Mouse (Mus musculus) cerebellum, adult 2 months (tissue): ENCODE measurements around the gene Erap1. TPM values are rescaled to one million over a fixed set of nuclear protein-coding genes. Genes with fewer than 3 reads are reported as not detected.
"Not testable (repeated sequence)": the region's sequence is repeated elsewhere in the genome, so short reads cannot be mapped to it uniquely, and the experiment has no call there.

ENCODE experiments used
- DNase-seq, 2 experiments: peaks; one replicate each; pipeline ENCODE4 v3.0.0; 2021
- H3K27ac ChIP-seq: fragments of 200-500 bp; 2 replicates; pipeline ENCODE4 v1.5.1; 2012; ENCODE audit warnings: low read length, control low read depth, inconsistent platforms; ENCODE audit not compliant: insufficient read depth
- H3K27me3 ChIP-seq: fragments of 200-500 bp; 2 replicates; pipeline ENCODE4 v1.6.1; 2012; ENCODE audit warnings: inconsistent platforms, mild to moderate bottlenecking, low read length, moderate library complexity; ENCODE audit not compliant: control insufficient read depth, insufficient read depth
- H3K4me1 ChIP-seq: fragments of 200-500 bp; 2 replicates; pipeline ENCODE4 v1.6.1; 2011; ENCODE audit warnings: low read length; ENCODE audit not compliant: control insufficient read depth, insufficient read depth
- H3K4me3 ChIP-seq: fragments of 200-500 bp; replicated peaks from 2 replicates; pipeline ENCODE3; 2011; ENCODE audit warnings: mild to moderate bottlenecking, low read depth, low read length, control low read depth; ENCODE audit not compliant: insufficient read depth
- CTCF ChIP-seq: fragments of 200-500 bp; IDR thresholded peaks from 2 replicates; pipeline ENCODE4 v1.5.1; 2011; ENCODE audit warnings: low read depth, mild to moderate bottlenecking, control low read depth, low read length, moderate library complexity, borderline replicate concordance; ENCODE audit not compliant: insufficient read depth
- POLR2A ChIP-seq: fragments of 200-500 bp; IDR thresholded peaks from 2 replicates; pipeline ENCODE4 v1.6.1; 2011; ENCODE audit warnings: low read length, control low read depth, borderline replicate concordance; ENCODE audit not compliant: insufficient read depth
- WGBS: fragments of 180-500 bp; shearing (Covaris S2); methylation state at CpG from one replicate; pipeline ENCODE4 v1.1.7; 2018; 5-methylcytosine and 5-hydroxymethylcytosine counted together
- polyA plus RNA-seq: library from polyadenylated mRNA; depleted of rRNA; stranded (reverse); fragments of >200 nt; gene quantifications from 2 replicates; pipeline ENCODE4 v1.2.3, GENCODE M21; 2012; rRNA removed

The Erap1 gene
- polyA plus RNA-seq, 1 experiment, result 6.7 TPM

- 0 out of 2 replicates have a peak, but pooled peaks have one; percentile 12 for TF ChIP-seq POLR2A
- TF ChIP-seq CTCF, result no peak
- DNase-seq, result peak; percentile 88
- Histone ChIP-seq H3K27ac (peak overlapping the region; percentile 81), H3K4me1 (no peaks in the 10 kb centered on the region), H3K27me3 (no peaks in the 10 kb centered on the region), H3K4me3 (peak overlapping the region; percentile 94)
- under 1% methylated on average over 46 of the region's 49 CpGs for WGBS
Measured at GRCm38 (mm10) chr13:74639712-74640522, 549 bp downstream of the Erap1 start.

- not testable (repeated sequence) for H3K4me1 ChIP-seq, DNase-seq, H3K27ac ChIP-seq, H3K27me3 ChIP-seq
- H3K4me3 ChIP-seq, result peak overlapping the region; percentile 94
- WGBS, result 46% methylated on average over 3 of the region's 3 CpGs
Measured at GRCm38 (mm10) chr13:74640523-74640920, 1.2 kb downstream of the Erap1 start.

GRCm38 (mm10) chr13:74695497-74696193 lies 56.3 kb downstream of the Erap1 start:
- no peaks in the 10 kb centered on the region for H3K27me3 ChIP-seq
- no peak overlapping the region for H3K4me3 ChIP-seq
- DNase-seq, result no peak
- TF ChIP-seq POLR2A, result no peak
- no peak for TF ChIP-seq CTCF
- WGBS, result 89% methylated on average over 5 of the region's 5 CpGs
- no peaks in the 10 kb centered on the region for H3K4me1 ChIP-seq
- no peak overlapping the region for H3K27ac ChIP-seq

- H3K27me3 ChIP-seq, result no peaks in the 10 kb centered on the region
- no peak for TF ChIP-seq POLR2A
- no peak for TF ChIP-seq CTCF
- DNase-seq, result no peak
- no peak overlapping the region for H3K27ac ChIP-seq
- 53% methylated on average over 3 of the region's 3 CpGs for WGBS
- H3K4me3 ChIP-seq, result no peak overlapping the region
- H3K4me1 ChIP-seq, result no peaks in the 10 kb centered on the region
Measured at GRCm38 (mm10) chr13:74696225-74696624, 56.9 kb downstream of the Erap1 start.

- no peak for DNase-seq
- no peaks in the 10 kb centered on the region for H3K27me3 ChIP-seq
- 86% methylated on average over 2 of the region's 2 CpGs for WGBS
- TF ChIP-seq CTCF (no peak), POLR2A (no peak)
- no peaks in the 10 kb centered on the region for H3K4me1 ChIP-seq
- no peak overlapping the region for H3K4me3 ChIP-seq
- H3K27ac ChIP-seq, result no peak overlapping the region
Measured at GRCm38 (mm10) chr13:74719002-74719401, 79.6 kb downstream of the Erap1 start.

GRCm38 (mm10) chr13:74733726-74734125 lies 94.4 kb downstream of the Erap1 start:
- Histone ChIP-seq H3K27me3 (no peaks in the 10 kb centered on the region), H3K27ac (no peak overlapping the region), H3K4me3 (no peak overlapping the region), H3K4me1 (no peaks in the 10 kb centered on the region)
- WGBS, result 89% methylated on average over 4 of the region's 4 CpGs
- no peak for TF ChIP-seq POLR2A
- TF ChIP-seq CTCF, result no peak
- no peak for DNase-seq

GRCm38 (mm10) chr13:74735834-74736233 lies 96.5 kb downstream of the Erap1 start:
- 92% methylated on average over 5 of the region's 5 CpGs for WGBS
- TF ChIP-seq POLR2A, result no peak
- no peak for TF ChIP-seq CTCF
- H3K27me3 ChIP-seq, result no peaks in the 10 kb centered on the region
- DNase-seq, result no peak
- H3K27ac ChIP-seq, result no peak overlapping the region
- no peak overlapping the region for H3K4me3 ChIP-seq
- no peaks in the 10 kb centered on the region for H3K4me1 ChIP-seq

GRCm38 (mm10) chr13:74736396-74736795 lies 97.0 kb downstream of the Erap1 start:
- DNase-seq, result no peak
- 88% methylated on average over 2 of the region's 2 CpGs for WGBS
- H3K4me1 ChIP-seq, result no peaks in the 10 kb centered on the region
- TF ChIP-seq POLR2A, result no peak
- TF ChIP-seq CTCF, result no peak
- no peaks in the 10 kb centered on the region for H3K27me3 ChIP-seq
- H3K4me3 ChIP-seq, result no peak overlapping the region
- no peak overlapping the region for H3K27ac ChIP-seq

Other genes starting within 250 kb of the Erap1 start
- gene Zfp72, start 248.7 kb upstream of the Erap1 start, polyA plus RNA-seq, result 2.0 and 2.4 TPM in 2 replicates
- gene Ftl1-ps1, start 239.9 kb upstream of the Erap1 start, polyA plus RNA-seq, result 20.5 and 21.7 TPM in 2 replicates
- gene Zfp825, start 145.6 kb upstream of the Erap1 start, polyA plus RNA-seq, result 8.6 and 8.8 TPM in 2 replicates
- 12.0 and 13.0 TPM in 2 replicates for gene Cast, start 169.2 kb downstream of the Erap1 start, polyA plus RNA-seq